Mouse (Mus musculus): ENCODE results near the gene Foxn3.

Foxn3 gene

DNA sequence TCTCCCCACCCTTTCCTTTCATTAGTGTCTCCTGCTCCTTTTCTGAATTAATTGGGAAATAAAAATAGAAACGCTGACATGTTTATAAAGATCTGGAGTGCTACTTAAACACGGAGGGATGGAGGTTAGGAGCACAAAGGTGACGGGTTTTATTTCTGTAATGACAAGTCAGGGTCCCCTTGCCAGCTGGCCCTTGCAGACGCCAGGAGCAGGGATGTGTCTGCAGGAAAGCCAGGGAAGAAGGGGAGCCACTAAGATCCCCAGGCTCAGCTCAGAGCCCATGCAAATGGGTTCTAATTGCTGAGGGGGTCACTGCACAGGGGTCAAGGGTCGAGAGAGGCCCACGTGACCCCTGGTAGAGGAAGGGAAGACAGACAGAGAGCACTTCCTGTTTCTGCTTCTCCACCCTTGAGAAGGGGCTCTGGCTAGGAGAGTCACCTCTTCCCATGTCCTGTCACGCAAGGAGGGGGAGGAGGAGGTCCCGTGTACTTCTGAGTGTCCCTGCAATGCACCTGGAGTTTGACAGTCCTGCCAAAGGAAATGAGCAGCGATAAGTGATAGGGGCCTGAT, 36.7 kb downstream of the Foxn3 start:
- no peak for DNase-seq (ENCODE audit: low spot score)

DNA sequence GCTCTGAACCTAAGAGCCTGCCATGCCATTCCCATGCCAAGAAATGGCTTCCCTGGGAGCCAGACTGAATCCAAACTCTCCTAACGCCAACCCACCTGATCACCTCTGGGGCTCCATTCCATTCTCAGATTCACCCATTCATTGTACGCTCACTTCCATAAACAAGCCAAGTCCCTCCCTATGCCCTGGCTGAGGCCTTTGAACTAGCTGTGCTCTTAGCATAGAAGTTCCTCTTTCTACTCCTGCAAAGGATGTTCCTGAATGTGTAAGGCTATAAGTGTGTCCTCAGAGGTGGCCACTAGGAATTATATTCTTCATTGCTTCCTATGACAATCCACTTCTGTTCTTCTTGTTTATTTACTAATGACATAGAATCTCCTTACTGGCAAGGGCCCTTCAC, 40.5 kb downstream of the Foxn3 start:
- DNase-seq (ENCODE audit: low spot score), result no peak

DNA sequence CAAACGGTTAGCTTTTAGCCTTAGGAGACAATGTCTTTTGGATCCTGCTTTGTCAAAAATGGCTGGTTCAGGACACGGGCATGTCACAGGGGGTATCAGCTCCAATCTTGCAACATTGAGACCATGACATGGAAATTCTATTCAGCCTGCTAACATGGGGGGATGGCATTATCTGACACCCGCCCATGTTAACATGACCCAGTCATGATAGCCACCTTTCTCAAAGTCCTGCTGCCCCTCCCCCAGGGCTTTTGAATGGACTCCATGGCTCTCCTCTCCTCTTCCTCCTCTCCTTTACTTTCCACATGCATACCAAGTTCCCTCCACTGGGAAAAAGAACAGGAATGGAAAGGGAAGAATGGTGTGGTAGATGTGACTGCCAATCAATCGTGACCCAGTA, 43.5 kb downstream of the Foxn3 start:
- no peak for DNase-seq (ENCODE audit: low spot score)

DNA sequence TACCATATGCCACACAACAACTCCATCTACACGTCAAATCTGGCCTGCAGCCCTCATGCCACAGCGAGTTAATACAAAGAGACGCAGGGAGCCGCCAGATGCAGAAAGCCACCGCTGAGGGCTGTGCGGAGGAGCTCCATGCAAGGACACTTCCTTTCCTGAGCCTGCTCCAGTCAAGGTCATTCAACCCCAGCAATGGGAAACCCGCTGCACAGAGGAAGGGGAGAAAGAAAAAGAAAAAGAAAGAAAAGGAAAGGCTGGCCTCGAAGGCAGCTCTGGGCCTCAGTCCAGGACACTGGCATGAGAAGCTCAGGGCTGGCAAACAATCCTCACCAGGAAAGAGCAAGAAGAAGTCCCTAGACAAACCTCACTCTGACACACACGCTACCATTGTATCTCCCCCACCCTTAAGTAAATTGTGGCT, 44.2 kb downstream of the Foxn3 start:
- no peak for DNase-seq (ENCODE audit: low spot score)

DNA sequence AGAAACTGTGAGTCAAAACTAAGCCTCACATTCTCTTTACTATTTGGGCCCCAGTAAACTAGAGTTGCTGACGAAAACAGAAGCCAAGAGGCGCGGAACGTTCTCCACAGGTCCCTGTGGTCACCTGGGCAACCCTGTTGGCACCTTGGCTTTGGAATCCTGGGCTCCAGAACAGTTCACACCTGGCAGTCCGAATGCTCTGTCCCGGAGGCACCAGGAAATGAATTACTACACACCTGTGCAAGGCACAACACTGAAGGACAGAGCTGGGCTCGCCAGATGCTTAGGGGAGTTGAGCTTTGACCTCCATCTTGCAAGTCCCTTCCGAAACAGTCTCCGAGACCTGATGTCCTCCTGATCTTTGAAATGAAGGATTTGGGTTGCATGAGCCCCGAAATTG, 44.7 kb downstream of the Foxn3 start:
- no peak for DNase-seq (ENCODE audit: low spot score)

DNA sequence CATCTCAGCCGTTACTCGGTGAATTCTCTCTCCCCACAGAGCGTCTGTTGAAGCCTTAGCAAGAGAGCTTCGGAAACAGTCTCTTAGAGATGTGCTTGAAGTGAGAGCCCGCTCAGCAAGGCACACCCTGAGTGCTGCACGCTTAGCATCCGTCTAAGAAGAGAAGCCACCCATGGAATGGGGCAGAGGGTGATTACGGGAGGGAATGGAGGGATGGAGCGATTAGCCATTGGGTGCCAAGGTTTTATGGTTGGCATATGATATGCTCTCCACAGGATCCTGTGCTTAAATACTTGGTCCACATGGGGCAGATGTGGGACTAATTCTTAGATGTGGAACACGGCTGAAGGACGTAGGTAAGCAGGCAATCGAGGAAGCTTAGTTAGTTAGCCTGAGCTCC, 45.3 kb downstream of the Foxn3 start:
- no peak for DNase-seq (ENCODE audit: low spot score)

DNA sequence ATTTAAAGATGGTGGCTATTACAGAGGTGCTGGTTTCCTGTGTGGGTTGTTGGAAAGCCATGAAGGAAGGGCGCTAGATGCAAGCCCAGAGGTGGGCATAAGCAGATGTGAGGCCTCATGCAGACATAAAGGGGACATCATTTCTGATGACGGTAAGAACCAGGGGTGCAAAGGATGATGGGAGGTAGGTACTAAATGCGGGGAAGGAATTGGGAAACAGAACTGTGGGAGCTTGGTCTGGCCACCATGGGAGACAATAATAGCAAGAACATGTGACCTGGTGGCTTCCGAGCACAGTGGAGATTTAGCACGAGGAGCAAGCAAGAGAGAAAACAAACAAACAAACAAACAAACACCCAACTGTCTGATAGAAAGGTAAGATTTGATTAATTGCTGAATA, 46.1 kb downstream of the Foxn3 start:
- no peak for DNase-seq (ENCODE audit: low spot score)

DNA sequence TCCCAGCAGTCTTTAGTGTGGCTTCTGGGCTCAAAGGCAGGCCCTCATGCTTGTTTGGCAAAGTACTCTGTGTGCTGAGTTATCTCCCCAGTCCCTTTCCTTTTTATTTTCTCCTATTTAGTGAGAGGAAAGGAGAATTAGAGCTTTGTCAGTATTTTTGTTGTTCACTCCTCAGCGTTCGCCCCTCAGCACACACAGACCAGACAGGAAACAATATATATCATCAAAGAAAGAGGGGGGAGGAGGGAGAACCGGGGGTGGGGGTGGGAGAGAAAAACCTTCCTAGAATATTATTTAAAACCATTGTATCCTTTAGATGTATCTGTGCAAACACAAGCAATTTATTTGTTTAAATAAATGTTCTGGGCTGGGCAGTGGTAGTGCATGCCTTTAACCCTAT, 47.9 kb downstream of the Foxn3 start:
- no peak for DNase-seq (ENCODE audit: low spot score)

DNA sequence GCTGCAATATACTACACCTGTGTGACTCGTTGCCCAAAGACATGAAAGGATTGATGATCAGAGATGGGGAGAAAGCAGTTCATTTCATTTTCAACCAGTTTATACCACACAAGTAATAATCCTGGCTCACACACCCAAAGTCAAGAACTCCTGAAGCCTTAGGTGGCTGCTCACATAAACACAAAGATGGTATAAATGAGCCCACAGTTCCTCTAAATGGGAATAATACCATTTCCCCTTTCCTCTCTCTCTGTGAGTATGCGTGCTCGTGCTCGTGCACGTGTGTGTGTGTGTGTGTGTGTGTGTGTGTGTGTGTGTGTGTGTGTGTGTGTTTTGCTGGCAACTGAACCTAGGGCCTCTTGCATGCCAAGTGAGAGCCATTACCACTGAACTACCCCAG, 51.7 kb downstream of the Foxn3 start:
- no peak for DNase-seq (ENCODE audit: low spot score)

DNA sequence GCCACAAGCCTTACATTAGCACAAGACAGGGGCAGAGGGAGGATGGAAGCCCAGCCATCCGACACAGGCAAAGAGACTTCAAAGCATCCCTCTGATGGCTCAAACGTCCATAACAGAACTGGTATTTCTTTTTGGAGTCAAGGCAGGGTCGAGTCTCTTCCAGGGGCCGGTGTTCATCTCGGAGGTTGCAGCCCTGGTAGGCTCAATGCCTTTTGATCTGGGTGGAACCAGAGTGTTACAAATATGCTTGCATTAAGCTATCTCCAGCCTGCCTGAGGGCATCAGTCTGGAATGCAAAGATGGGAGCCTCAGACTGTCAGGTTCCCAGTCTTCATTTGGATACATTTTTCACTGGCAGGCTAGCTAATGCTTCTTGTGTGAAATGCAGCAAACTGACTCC, 52.6 kb downstream of the Foxn3 start:
- no peak for DNase-seq (ENCODE audit: low spot score)

DNA sequence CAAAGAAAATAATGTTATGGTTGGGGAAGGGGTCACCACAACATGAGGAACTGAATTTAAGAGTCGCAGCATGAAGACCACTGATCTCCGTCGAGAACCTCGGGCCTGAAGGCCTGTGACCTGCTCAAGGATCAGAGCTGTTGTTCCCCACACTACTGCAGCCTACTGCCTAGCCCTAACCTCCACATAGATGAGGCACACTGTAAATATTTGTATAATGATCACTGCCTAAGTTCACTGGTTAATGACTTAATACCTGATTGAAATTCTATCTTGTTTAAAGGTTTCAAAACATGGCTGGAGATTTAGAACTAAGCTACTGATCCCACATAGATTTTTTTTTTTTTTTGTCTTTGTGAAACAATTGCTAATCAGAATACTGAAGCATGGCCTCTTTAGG, 61.2 kb downstream of the Foxn3 start:
- no peak for DNase-seq (ENCODE audit: low spot score)

DNA sequence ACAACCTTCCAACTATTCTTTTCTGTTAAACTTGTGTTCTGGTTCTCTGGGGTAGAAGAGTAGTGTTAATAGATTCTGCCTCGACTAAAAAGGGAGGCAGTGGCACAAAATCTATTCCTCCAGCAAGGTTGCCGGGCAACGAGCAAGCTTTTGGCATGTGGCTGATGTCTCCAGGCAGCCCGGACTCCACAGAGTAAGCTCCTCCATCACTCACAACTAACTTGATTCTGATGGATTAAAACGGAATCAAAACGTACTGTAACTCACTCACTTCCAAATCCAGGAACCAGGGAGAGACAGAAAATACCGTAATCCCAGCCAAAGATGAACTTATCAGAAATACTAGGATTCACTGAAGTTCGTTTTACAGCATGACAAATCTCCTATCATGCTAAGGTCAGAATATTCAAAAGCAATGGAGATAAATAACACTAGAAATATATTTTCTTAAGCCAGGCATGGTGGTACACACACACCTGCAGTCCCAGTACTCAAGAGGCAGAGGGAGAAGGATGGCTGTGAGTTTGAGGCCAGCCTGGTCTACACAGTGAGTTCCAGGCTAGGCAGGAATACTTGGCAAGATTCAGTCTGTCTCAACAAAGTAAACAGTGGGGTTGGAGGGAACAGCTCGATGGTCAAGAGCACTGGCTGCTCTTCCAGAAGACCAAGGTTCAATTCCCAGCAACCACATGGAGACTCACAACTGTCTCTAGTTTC, 64.2 kb downstream of the Foxn3 start:
- no peak for DNase-seq (ENCODE audit: low spot score)

DNA sequence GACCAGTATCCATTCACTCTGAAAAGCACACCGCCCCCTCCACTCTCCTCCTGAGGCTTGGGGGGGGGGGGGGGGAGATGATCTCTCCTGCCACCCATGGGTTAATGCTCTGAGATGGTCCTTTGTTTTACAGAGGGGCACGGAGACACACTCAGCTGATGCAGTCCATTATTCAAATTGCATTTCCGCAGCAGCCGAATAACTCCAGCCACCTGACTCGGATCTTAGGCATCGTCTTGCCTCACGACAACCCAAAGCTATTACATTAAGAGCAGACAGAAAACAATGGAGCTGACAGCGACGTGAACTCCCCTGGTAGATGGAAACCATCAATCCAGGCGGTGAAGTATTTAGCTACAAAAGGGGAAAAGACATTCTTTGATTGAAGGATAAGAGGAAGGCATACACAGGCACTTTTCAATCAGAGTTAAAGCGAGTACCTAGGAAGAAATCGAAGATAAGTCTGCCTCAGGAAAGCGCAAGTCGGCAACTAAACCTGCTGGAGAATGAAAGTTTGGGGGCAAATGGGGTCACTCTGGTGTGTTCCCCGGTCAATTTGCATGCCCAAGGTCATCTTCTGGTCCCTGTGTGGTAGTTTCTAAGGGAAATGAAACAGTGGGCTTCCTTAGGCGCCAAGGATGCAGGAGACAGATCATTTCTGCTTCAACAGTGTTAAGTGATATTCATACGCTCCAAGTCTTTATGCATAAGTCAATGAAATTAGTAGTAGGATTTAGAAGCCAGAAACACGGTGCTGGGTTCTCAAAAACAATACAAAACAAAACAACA, 65.0 kb downstream of the Foxn3 start:
- DNase-seq (ENCODE audit: low spot score), result no peak

DNA sequence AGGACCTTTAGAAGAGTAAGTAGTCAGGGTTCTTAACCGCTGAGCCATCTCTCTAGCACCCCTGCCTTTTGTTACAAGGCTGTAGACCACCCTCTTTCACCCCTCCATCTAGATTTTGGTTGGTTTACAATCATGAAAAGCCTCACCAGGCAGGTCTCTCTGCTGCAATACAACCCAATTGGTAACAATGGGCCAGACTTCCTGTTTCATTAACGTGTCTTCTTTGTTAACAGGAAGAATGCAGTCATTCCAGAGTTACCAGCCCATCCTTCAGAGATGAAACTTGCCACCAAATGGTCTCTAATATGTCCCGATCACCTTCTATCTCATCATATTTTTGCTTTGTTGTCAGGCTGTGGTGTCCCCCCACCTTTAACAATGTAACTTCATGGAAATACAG, 66.4 kb downstream of the Foxn3 start:
- DNase-seq (ENCODE audit: low spot score), result no peak

DNA sequence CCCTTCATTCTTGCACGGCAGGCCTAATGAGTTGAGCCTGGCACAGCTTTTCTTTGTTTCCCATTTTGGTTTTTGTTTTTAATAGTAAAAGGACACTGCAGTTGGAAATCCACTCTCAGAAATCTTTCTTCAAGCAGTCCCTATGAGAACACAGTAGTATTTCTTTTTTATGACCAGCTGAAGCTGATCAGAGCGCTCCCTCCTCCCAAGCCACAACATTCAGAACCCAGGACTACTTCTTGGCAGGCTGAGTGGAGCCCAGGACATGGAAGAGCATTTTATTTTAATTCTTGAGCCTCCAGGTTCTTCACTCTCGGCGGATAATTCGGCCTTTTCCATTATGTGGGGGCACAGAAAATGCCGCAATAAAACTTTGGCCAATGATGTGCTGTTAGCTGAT, 73.2 kb downstream of the Foxn3 start:
- no peak for DNase-seq (ENCODE audit: low spot score)

DNA sequence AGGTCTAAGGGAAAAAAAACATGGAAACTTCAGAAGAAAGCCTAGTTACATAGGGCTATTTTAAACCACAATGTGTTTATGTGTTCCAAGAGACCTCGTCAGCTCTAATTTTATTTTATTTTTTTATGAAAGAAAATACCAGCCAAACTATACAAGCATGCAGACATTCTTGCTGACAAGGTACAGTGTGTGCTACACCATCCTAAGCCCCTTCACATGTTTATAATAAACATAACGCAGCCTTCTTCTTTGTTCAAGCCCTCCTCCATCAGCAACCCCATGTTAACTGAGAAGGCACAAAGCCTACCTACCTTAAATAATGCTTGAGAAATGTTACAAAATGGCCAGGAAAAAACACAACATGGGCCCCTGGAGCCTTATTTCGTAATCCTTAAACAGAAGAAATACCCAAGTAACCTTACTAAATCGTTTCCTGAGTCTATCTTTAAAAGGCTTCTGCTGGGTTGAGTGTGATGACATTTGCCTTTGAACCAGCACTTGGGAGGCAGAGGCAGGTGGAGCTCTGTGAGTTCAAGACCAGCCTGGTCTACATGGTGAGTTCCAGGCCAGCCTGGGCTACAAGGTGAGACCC, 74.3 kb downstream of the Foxn3 start:
- no peak for DNase-seq (ENCODE audit: low spot score)

DNA sequence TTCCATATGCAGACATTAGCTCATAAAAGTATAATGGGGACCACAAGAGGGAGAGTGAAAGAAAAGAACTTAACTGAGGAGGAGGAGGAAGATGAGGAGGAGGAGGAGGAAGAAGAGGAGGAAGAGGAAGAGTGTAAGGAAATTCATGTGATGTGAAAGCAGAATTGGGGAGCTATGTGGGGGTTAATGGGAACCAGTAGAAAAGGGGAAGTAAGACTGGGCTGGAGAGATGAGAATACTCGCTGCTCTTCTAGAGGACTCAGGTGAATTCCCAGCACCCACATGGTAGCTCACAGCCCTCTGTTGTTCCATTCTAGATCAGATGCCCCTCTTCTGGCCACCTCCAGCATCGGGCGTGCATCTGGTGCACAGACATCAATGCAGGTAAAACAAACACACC, 83.0 kb downstream of the Foxn3 start:
- DNase-seq (ENCODE audit: low spot score), result no peak

DNA sequence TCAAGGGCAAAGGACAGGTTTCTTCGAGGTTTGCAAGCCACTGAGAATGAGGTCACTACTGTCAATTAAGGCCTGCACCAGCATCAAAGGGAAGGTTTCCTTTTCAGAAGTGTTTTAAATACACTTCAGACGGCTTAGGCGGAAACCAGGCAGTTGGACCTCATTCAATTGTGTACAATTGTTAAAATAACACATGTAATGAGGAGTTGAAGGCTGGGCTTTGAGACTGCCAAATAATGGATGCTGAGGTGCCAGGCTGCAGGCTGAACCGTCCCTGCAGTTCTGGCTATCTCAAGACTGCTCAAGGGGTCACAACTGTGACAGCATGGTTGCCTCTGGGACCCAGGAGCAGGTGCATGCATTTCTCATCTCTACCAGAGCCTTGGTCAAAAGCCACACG, 89.2 kb downstream of the Foxn3 start:
- no peak for DNase-seq (ENCODE audit: low spot score)

DNA sequence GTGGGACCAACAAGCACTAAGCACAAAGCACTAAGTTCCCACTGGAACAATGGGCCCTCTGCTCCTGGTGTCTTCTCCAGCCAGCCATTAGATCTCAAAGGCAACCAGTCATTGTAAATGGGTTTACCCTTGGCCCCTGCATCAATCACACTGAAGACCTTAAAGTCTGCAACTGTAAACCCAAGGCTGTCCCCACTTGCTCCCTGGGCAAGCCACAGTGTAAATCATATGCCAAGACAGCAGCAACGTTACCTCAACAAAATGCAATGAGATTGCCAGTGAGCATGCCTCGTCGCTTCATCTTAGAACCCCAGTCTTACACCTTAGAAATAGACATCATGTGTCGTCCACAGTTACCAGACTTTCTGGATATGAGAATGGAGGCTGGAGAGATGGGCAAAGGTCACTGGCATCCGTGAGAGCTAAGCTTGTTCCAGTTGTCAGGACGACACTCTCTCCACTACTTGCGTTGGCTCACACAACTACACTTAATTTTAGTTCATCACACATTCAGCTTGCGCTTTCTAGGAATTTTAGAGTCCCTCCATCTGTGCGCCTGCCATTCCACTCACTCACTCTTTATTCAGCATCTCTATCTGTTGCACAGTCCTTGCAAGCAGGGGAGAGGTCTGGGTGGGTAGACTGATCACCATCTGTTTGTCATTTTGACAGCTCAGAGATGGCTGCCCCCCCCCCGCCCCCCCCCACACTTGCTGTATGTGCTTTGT, 89.8 kb downstream of the Foxn3 start:
- DNase-seq (ENCODE audit: low spot score), result no peak

DNA sequence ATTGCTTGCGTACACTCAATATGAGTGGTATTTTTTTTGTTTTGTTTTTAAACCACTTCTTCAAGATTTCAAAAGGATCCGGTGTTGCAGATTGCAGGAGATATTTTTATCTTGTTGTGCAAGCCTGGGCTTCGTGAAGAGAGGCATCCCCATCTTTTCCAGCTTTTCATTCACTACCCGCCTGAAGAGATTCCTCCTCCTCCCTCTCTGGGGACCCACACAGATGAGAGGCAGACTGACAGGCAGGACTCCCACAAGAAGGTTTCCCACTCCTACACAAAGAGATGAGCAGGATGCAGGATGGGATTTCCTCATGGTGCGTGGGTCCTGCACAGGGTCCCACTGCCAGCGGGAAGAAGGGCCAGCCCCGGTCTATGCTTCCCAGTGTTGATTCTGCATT, 92.0 kb downstream of the Foxn3 start:
- DNase-seq (ENCODE audit: low spot score), result no peak

DNA sequence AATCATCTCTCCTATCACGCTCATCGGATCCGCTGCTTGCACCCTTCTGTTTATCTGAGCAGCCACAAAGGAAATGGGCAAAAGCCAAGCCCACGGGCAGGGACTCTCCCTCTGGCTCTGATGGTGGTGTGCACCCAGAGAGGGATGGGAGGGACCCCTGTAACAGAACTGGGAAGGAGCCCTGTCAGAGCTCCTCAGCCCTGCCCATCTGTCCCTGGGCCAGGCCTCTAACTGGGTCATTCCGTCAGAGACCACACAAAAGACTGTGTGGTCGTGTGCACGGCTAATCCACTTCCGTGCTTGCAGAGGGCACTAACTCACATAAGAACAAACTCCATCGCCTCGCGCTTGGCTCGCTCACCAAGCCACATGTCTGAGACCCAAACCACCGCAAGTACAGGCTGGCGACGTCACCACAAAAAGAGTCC, 95.5 kb downstream of the Foxn3 start:
- peak; percentile 77 for DNase-seq (ENCODE audit: low spot score)

DNA sequence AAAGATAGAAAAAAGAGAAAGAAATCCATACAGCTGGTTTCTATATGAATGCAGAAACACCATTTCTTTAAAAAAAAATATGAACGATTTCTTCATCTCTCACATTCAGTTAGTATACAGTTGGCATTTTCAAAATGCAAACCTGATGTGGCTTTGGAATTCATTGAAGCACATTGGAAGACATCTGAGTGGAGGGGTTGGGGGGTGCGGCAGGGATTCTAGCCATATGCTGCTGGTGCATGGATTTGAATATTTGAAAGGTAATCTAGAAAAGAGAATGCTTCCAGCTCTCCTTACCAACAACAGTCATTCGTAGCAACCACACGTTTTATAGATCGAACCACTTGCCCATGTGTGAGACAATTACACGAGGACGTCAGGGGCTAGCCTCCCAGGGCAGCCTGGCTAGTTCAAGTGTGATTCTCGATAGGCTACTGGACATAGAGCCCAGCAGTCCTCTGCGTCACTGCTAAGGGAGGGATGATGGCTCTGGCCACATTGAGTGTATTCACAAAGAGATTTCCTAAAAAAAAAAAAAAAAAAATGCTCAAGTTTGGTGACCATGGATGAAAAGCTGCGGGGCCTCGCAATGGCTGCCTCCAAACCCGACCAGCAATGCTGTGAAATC, 96.0 kb downstream of the Foxn3 start:
- no peak for DNase-seq (ENCODE audit: low spot score)

Measured in T-cell, adult 2 months (primary cell).